Mouse (Mus musculus): ENCODE measurements around the gene Nedd9. TPM values are rescaled to one million over a fixed set of nuclear protein-coding genes. Genes with fewer than 3 reads are reported as not detected.

Gene Nedd9
- polyA plus RNA-seq, 1 experiment from 2014 or later: 13.7 TPM

GRCm38 (mm10) chr13:41510631-41511419, 23.7 kb upstream of the Nedd9 start:
- H3K4me2 ChIP-seq: no peak overlapping the region
- no peaks in the 10 kb centered on the region for H3K27me3 ChIP-seq

GRCm38 (mm10) chr13:41505594-41505993, 18.4 kb upstream of the Nedd9 start:
- no peaks in the 10 kb centered on the region for H3K9me3 ChIP-seq
- no peaks in the 10 kb centered on the region for H3K27me3 ChIP-seq
- no peak overlapping the region for H3K4me3 ChIP-seq
- peaks cover 8% of the 10 kb centered on the region; the same call in 1 of the 2 replicates for H3K4me1 ChIP-seq (replicated peaks)
- H3K36me3 ChIP-seq: no peaks in the 10 kb centered on the region
- 44% methylated on average over 2 of the region's 2 CpGs for WGBS
- H3K27ac ChIP-seq (replicated peaks): no peak overlapping the region
- no peak overlapping the region for H3K4me2 ChIP-seq
- no peak overlapping the region for H3K9ac ChIP-seq
- no peak for ATAC-seq (ENCODE audit: low read depth)

More at GRCm38 (mm10) chr13:41510631-41511419, 23.7 kb upstream of the Nedd9 start:
- Histone ChIP-seq H3K9ac (no peak overlapping the region), H3K36me3 (no peaks in the 10 kb centered on the region), H3K4me1 (replicated peaks) (peaks cover 18% of the 10 kb centered on the region), H3K27ac (replicated peaks) (no peak overlapping the region; the same call in 1 of the 2 replicates), H3K4me3 (no peak overlapping the region), H3K9me3 (no peaks in the 10 kb centered on the region)
- ATAC-seq (ENCODE audit: low read depth): no peak
- WGBS: 33% methylated on average over 7 of the region's 7 CpGs

GRCm38 (mm10) chr13:41504997-41505396, 17.8 kb upstream of the Nedd9 start:
- Histone ChIP-seq H3K9ac (no peak overlapping the region), H3K9me3 (no peaks in the 10 kb centered on the region), H3K36me3 (no peaks in the 10 kb centered on the region), H3K27me3 (no peaks in the 10 kb centered on the region), H3K4me2 (no peak overlapping the region), H3K4me1 (replicated peaks) (peaks cover 6% of the 10 kb centered on the region; the same call in 1 of the 2 replicates), H3K27ac (replicated peaks) (no peak overlapping the region), H3K4me3 (no peak overlapping the region)
- ATAC-seq (ENCODE audit: low read depth): no peak
- WGBS: 85% methylated on average over 2 of the region's 2 CpGs

GRCm38 (mm10) chr13:41504448-41504847, 17.3 kb upstream of the Nedd9 start:
- no peaks in the 10 kb centered on the region for H3K27me3 ChIP-seq
- no peaks in the 10 kb centered on the region for H3K36me3 ChIP-seq
- H3K4me1 ChIP-seq (replicated peaks): peaks cover 6% of the 10 kb centered on the region; the same call in 1 of the 2 replicates
- H3K4me3 ChIP-seq: no peak overlapping the region
- no peaks in the 10 kb centered on the region for H3K9me3 ChIP-seq
- WGBS: 90% methylated on average over 2 of the region's 2 CpGs
- ATAC-seq (ENCODE audit: low read depth): no peak
- H3K27ac ChIP-seq (replicated peaks): no peak overlapping the region
- H3K4me2 ChIP-seq: no peak overlapping the region
- H3K9ac ChIP-seq: no peak overlapping the region

- H3K4me2 ChIP-seq: no peak overlapping the region
- H3K27me3 ChIP-seq: no peaks in the 10 kb centered on the region
Observed at GRCm38 (mm10) chr13:41502917-41503301, 15.7 kb upstream of the Nedd9 start.

GRCm38 (mm10) chr13:41502136-41502916, 15.2 kb upstream of the Nedd9 start:
- H3K4me3 ChIP-seq: no peak overlapping the region

More at GRCm38 (mm10) chr13:41502917-41503301, 15.7 kb upstream of the Nedd9 start:
- 74% methylated on average over 2 of the region's 2 CpGs for WGBS
- no peak for ATAC-seq (ENCODE audit: low read depth)
- Histone ChIP-seq H3K9me3 (no peaks in the 10 kb centered on the region), H3K4me3 (no peak overlapping the region), H3K9ac (no peak overlapping the region), H3K4me1 (replicated peaks) (peaks cover 6% of the 10 kb centered on the region; the same call in 1 of the 2 replicates), H3K27ac (replicated peaks) (no peak overlapping the region), H3K36me3 (no peaks in the 10 kb centered on the region)

GRCm38 (mm10) chr13:41500793-41501192, 13.6 kb upstream of the Nedd9 start:
- Histone ChIP-seq H3K4me2 (no peak overlapping the region), H3K9me3 (no peaks in the 10 kb centered on the region), H3K4me1 (replicated peaks) (peaks cover 6% of the 10 kb centered on the region; the same call in 1 of the 2 replicates), H3K9ac (no peak overlapping the region), H3K27me3 (no peaks in the 10 kb centered on the region), H3K4me3 (no peak overlapping the region), H3K27ac (replicated peaks) (no peak overlapping the region), H3K36me3 (no peaks in the 10 kb centered on the region)
- 89% methylated on average over 3 of the region's 3 CpGs for WGBS
- ATAC-seq (ENCODE audit: low read depth): no peak

More at GRCm38 (mm10) chr13:41502136-41502916, 15.2 kb upstream of the Nedd9 start:
- no peaks in the 10 kb centered on the region for H3K9me3 ChIP-seq
- WGBS: 56% methylated on average over 12 of the region's 12 CpGs
- no peak overlapping the region for H3K4me2 ChIP-seq
- no peak for ATAC-seq (ENCODE audit: low read depth)
- H3K27me3 ChIP-seq: no peaks in the 10 kb centered on the region
- peaks cover 6% of the 10 kb centered on the region; the same call in 1 of the 2 replicates for H3K4me1 ChIP-seq (replicated peaks)
- no peak overlapping the region for H3K9ac ChIP-seq
- H3K36me3 ChIP-seq: no peaks in the 10 kb centered on the region
- H3K27ac ChIP-seq (replicated peaks): no peak overlapping the region

GRCm38 (mm10) chr13:41498611-41499121, 11.5 kb upstream of the Nedd9 start:
- no peak for ATAC-seq (ENCODE audit: low read depth)
- Histone ChIP-seq H3K27ac (replicated peaks) (no peak overlapping the region), H3K4me2 (no peak overlapping the region), H3K9ac (no peak overlapping the region), H3K36me3 (no peaks in the 10 kb centered on the region), H3K27me3 (no peaks in the 10 kb centered on the region), H3K9me3 (no peaks in the 10 kb centered on the region), H3K4me1 (replicated peaks) (peaks cover 6% of the 10 kb centered on the region; the same call in 1 of the 2 replicates), H3K4me3 (no peak overlapping the region)
- 67% methylated on average over 2 of the region's 2 CpGs for WGBS

- no peak overlapping the region for H3K4me2 ChIP-seq
- H3K27ac ChIP-seq (replicated peaks): no peak overlapping the region
- 89% methylated on average over 2 of the region's 2 CpGs for WGBS
- no peaks in the 10 kb centered on the region for H3K9me3 ChIP-seq
- ATAC-seq (ENCODE audit: low read depth): no peak
- H3K4me1 ChIP-seq (replicated peaks): 0 out of 2 replicates have a peak, but pooled peaks cover 6% of the 10 kb centered on the region
- H3K36me3 ChIP-seq: no peaks in the 10 kb centered on the region
- no peak overlapping the region for H3K4me3 ChIP-seq
- no peak overlapping the region for H3K9ac ChIP-seq
- H3K27me3 ChIP-seq: no peaks in the 10 kb centered on the region
Observed at GRCm38 (mm10) chr13:41494681-41495080, 7.5 kb upstream of the Nedd9 start.

- H3K9ac ChIP-seq: no peak overlapping the region
- H3K36me3 ChIP-seq: no peaks in the 10 kb centered on the region
- no peak overlapping the region for H3K27ac ChIP-seq (replicated peaks)
- H3K4me3 ChIP-seq: no peak overlapping the region
- no peak for ATAC-seq (ENCODE audit: low read depth)
- 60% methylated on average over 8 of the region's 8 CpGs for WGBS
- no peaks in the 10 kb centered on the region for H3K9me3 ChIP-seq
- 0 out of 2 replicates have a peak, but pooled peaks cover 6% of the 10 kb centered on the region for H3K4me1 ChIP-seq (replicated peaks)
- H3K27me3 ChIP-seq: no peaks in the 10 kb centered on the region
- no peak overlapping the region for H3K4me2 ChIP-seq
Observed at GRCm38 (mm10) chr13:41491981-41492702, 5.0 kb upstream of the Nedd9 start.

- Histone ChIP-seq H3K9ac (no peak overlapping the region), H3K4me1 (replicated peaks) (0 out of 2 replicates have a peak, but pooled peaks cover 6% of the 10 kb centered on the region), H3K9me3 (no peaks in the 10 kb centered on the region), H3K27ac (replicated peaks) (no peak overlapping the region), H3K4me3 (no peak overlapping the region), H3K27me3 (no peaks in the 10 kb centered on the region), H3K36me3 (no peaks in the 10 kb centered on the region), H3K4me2 (no peak overlapping the region)
- WGBS: 70% methylated on average over 7 of the region's 7 CpGs
- ATAC-seq (ENCODE audit: low read depth): no peak
Observed at GRCm38 (mm10) chr13:41491522-41491921, 4.4 kb upstream of the Nedd9 start.
